Mouse (Mus musculus) frontal cortex, adult (tissue): ENCODE results near the gene Dusp12.

Source experiments
- ATAC-seq: cut with Nextera tagmentation; 2 replicates; pipeline ENCODE4 v1.9.2; 2017; ENCODE audit warnings: mild to moderate bottlenecking, moderate library complexity, mixed read lengths; ENCODE audit not compliant: low TSS enrichment

Gene Dusp12

DNA sequence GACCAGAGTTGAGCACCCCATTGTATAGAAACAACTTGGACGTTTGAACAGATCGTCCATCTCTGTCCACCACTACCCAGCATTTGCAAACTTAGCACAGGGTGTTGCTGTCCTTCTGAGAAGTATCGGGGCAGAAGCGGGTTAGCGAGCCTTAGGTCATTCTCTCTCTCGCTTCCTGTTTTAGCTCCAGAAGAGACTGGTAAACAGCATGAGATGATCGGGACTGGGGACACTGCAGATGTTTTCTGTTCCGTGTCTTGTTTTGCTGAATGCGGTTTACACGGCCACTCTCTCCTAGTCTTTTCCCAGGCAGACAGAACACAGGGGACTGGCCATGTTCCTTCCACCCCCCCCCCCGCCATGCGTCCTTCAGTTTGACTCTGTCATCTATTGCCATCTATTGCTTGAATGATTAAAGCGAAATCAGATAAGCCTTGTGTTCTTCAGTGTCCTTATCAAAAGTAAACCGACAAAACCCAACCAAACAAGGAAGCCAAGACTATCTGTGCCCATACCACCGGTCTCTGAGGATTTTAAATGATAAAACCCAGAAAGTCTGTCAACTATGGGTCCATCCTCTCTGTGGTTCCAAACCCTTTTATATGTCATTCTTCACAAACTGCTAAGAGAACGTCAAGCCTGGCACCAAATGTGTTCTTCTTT, 13.2 kb upstream of the Dusp12 start:
- no peak for ATAC-seq

DNA sequence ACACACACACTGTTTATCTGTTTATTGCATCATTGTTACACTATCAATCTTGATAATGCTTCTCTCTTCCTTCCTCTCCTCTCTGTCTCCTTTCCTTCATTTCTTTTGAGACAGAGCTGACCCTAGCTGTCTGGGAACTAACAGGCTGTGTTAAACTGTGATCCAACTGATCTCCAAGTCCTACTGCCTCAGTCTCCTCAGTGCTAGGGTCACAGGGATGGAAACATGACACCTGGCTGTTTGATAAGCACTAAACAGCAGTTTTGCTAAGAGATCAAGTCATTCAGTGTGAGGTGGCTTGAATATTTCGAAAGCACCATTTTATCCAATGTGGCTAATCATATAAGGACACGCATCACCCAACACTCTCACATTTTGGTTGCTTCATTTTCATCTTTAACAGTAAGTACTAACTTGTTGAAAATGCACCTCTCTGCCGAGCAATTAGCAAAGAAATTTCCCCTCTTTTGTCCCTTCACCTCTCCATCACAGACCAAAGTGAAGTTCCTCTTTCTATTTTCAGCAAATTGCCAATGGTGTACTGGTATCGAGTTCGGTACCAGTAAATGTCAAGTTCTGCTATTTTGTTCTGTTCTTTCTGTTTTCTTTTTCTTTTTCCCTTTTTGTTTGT, 11.4 kb upstream of the Dusp12 start:
- ATAC-seq = no peak

DNA sequence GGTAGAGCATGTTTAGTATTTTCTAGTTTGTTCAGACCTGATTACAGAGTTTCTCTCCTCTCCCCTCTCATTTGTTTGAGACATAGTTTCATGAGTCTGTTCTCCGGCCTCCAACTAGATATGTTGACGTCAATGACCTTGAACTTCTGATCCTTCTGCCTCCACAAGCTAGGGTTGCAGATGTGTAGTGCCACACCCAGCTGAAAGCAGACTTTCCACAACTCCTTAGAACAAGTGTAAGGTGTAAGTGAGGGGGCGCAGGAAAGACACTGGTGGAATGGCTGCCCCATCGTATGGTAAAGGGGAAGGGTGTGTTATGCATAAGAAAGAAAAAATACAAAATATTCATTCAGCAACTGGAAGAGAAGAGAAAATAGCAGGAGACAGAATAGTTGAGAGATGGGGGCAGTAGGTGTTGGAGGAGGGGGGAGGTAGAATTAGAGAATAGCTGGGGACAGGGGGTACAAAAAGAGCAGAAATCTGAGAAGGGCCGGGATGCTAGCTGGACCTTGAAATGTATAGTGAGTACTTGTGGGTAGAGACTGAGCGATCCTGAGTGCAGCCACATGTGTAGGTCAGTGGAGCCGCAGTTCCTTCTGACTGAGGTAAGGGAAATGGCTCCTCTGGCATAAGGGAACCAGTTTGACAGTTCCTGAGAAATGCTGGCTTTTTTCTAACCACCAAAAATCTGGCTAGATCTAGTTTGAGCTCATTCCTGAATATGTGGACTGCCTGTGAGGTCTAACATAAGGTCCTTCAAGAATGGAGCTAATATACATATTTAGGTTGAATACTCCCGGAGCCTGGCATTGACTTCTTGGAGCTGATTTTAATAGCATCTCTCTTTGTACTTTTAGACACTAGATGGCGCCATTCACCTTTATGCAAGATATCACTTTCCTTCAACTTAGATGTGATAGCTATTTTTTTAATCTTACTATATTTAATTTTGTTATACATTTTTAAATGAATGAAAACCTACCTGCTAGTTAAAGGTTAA, 9.6 kb upstream of the Dusp12 start:
- ATAC-seq = peak; percentile 79

- no peak for ATAC-seq
These were observed 6.9 kb upstream of the Dusp12 start for GRCm38 (mm10) chr1:170892279-170892678.

- ATAC-seq = no peak
These were observed 6.3 kb upstream of the Dusp12 start for GRCm38 (mm10) chr1:170891646-170892045.

DNA sequence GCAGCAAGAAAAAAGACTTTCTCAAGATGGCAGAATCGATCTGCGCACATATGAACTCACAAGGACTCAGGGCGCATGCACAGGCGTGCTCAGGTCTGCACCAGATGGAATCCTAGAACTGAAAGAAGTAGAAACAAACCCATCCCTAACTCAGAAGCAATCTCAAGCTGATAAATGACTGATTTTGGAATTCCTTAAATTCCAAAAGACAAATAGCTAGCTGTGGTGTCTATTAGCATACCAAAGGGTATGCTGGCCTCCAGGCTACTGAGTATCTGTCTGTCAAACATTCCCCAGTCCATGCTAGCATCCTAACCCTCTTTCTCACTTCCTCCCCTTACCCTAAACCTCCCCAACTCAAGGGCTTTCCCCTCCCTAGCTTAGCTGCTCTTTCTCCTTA, 4.0 kb upstream of the Dusp12 start:
- no peak for ATAC-seq

DNA sequence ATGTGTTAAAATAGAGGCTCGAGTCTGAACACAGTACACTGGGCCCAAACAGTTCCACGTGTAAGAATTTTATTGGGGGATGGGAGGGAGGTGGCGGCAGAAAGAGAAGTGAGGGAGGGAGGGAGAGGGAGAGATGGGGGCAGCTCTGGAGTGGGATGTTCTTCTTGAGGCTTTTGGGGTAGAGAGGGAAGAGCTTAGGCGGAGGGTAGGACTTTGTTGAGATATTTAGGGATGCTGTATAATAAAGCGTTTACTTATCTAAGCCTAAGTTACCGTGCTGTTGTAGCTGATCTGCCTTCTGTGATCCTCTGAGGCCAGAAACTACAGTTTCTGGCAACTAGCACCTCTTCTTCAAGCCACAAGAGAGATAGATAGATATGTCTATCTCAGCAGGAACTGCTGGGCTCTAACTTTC, 711 bp upstream of the Dusp12 start:
- ATAC-seq = no peak

DNA sequence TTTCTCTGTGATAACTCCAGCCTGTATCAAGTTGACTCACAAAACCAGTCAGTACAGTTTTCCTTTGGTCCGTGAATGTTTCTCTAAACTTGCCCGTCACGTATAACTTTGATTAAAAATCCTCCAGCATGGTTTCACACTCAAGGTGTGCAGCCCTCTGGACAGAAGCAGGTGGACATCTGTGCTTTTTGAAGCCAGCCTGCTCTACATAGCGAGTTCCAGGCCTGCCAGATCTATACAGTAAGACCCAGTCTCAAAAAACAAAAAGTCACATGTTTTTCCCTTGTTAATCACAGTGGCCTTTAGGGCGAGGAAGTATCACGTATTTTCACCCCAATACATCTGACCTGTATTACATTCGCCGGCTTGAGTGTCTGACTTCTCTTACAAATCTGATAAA, 950 bp downstream of the Dusp12 start:
- ATAC-seq = no peak

GRCm38 (mm10) chr1:170882915-170883485, 2.3 kb downstream of the Dusp12 start:
- ATAC-seq = no peak

GRCm38 (mm10) chr1:170876906-170877305, 8.4 kb downstream of the Dusp12 start:
- no peak for ATAC-seq

GRCm38 (mm10) chr1:170875676-170876075, 9.7 kb downstream of the Dusp12 start:
- ATAC-seq = no peak

DNA sequence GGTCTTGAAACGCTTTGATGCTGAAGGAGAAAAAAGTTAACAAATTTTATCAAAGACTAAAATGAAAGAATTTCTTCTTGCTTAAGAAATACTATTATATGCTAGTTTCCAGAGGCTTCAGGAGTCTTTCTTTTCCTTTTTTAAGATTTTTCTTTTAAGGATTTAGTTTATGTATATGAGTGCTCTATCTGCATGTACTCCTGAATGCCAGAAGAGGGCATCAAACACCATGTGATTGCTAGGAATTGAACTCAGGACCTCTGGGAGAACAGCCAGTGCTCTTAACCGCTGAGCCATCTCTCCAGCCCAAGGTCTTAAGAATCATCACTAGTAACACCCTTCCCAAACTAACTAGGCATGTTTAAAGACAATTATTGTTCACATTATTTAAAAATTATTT, 13.4 kb downstream of the Dusp12 start:
- no peak for ATAC-seq

- no peak for ATAC-seq
These were observed 13.9 kb downstream of the Dusp12 start for GRCm38 (mm10) chr1:170871402-170871801.

GRCm38 (mm10) chr1:170868905-170869283, 16.4 kb downstream of the Dusp12 start:
- no peak for ATAC-seq

DNA sequence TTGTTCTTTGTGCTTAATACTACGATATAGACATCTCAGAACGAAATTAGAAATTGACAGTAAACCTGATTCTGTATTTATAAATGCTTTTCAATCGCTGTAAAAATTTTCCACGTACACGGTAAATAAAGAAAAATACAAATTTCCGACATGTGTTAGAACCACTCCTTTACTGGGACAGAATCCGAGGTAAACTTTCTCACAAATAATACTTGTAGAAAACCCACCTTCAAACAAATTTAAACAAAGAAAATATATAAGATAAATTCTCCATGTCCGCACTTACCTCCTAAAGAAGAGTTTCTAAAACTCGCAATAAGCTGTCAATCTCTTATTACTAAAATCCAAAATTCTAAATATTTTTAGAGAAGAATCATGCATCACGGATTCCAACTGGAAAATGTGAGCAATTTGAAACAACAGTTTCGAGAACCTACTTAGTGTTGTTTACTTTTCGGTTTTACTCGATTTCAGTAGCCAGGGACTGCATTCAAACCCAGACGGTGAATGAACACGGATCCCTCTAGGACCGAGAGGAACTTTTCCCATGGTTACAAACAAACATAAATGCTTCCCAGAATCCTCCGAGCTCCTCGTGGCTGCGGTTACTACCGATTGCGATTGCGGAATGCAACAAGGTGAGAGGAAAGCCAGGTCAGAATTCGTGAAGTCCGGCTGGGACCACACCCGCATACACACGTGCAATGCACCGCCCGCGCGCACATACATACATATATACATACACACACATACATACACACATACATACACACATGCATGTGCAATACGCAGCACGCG, 17.0 kb downstream of the Dusp12 start:
- ATAC-seq = peak; percentile 69

GRCm38 (mm10) chr1:170867691-170868105, 17.6 kb downstream of the Dusp12 start, which contains the start of gene Atf6:
Atf6 (minus strand) TSS chr1:170867771.
- peak; percentile 68 for ATAC-seq

DNA sequence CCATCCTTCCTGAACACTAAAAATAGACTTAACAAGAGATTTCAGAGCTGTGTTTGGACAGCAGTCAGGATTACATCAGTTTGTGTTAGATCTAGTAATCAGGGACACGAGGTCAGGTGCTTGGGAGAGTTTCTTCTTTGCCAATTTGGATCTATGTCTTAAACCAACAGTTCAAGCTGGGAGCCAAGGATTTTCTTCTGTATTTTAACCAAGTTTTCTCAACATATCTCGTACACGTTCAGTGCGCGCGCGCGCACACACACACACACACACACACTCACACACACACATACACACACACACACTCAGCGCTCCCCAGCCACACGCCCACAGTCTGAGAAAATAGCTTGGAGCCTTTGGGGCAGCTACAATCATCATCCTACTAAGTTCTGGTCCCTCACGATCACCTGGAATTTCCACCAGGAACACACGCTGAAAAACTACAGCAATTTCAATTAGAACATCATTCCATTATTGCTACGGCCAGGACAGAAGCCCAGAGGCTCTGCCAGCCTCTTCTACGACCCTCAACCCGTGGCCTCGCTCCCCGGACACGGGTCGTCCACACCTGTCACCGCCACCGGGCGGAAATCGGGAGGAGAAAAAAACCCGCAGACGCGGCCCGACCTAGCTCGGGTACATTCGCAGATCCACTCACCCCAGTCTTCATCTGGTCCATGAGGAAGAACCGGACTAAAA, 18.2 kb downstream of the Dusp12 start:
- peak; percentile 24; the same call in 1 of the 2 replicates for ATAC-seq

DNA sequence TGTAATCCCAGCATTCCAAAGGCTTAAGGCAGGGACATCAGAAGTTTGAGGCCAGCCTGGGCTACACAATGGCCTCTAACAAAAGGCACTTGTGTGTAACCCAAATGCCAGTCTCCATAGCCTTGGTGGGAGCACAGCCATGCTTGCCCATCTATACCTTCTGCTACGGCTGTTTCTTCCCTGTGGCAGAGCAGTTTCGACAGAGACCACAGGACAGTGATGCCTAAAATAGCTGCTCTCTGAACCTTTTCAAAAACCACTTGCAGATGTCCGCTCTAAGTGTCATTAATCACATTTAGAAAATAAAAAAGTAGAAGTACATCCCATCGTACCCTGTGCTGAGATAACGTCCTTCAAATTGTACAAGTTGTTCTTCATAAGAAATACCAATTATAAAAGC, 19.9 kb downstream of the Dusp12 start:
- no peak for ATAC-seq

GRCm38 (mm10) chr1:170864754-170865153, 20.6 kb downstream of the Dusp12 start:
- no peak for ATAC-seq

DNA sequence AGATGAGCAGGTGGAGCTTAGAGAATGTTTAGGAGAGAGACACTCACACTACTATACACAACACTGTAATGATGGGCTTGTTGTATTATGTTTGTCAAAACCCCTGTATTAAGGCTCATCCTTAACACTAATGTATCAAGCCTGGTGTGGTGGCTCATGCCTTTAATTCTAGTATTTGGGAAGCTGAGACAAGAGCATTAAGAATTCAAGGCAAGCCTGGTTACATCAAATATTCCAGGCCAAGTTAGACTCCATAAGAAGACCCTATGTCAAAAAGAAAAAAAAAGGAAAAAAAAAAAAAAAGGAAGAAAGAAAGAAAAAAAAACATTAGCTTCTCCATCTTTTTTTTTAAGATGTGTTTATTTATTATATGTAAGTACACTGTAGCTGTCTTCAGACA, 21.1 kb downstream of the Dusp12 start:
- ATAC-seq = no peak

GRCm38 (mm10) chr1:170863033-170863432, 22.3 kb downstream of the Dusp12 start:
- no peak for ATAC-seq
